Mouse (Mus musculus) E14TG2a.4 (cell line): ENCODE data around the gene Olfr10.

Experiments
- CTCF ChIP-seq: conservative IDR thresholded peaks from 2 replicates; pipeline ENCODE4 v1.5.1; 2014; ENCODE audit warnings: low read length
- NANOG ChIP-seq: IDR thresholded peaks from 2 replicates; pipeline ENCODE4 v1.6.1; 2014; ENCODE audit warnings: borderline replicate concordance, low read length, mixed read lengths
- POU5F1 ChIP-seq: IDR thresholded peaks from 2 replicates; pipeline ENCODE4 v1.6.1; 2014; ENCODE audit warnings: low read length, borderline replicate concordance

DNA sequence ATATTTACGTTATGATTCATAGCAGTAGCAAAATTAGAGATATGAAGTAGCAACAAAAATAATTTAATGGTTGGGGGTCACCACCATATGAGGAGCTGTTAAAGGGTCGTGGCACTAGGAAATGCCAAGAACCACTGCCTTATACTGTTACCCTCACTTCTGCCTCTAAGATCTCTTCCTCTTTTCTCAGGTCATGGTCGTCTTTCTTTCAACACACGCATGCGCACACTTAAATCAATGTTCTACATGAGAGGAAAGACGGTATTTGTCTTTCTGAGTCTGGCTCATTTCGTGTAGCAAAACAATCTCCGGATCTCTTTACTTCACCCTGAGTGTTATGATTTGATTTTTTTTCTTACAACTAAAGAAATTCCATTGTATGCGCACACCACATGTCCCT, 34.8 kb upstream of the Olfr10 start:
- TF ChIP-seq CTCF, result no peak
- no peak for TF ChIP-seq NANOG
- TF ChIP-seq POU5F1, result no peak
